Mouse (Mus musculus) left cerebral cortex, postnatal 25 days (tissue): ENCODE data around the gene Dennd2d. TPM values are rescaled to one million over a fixed set of nuclear protein-coding genes. Genes with fewer than 3 reads are reported as not detected.

Source experiments
- total RNA-seq, 2 experiments: library from RNA; stranded (reverse); gene quantifications; 2 replicates each; pipeline ENCODE4 v1.2.3; 2021

Gene Dennd2d
- total RNA-seq, 2 experiments from 2014 or later: 0.44 TPM; not detected in 1

Other genes starting within 250 kb of the Dennd2d start
- not detected for gene Chil6, start 76.2 kb upstream of the Dennd2d start, total RNA-seq
- 10 to 100 TPM; 35.7 to 37.3 TPM for gene Dram2, start 65.4 kb downstream of the Dennd2d start, total RNA-seq
- 10 to 100 TPM; 44.8 to 49.4 TPM for gene Cept1, start 65.4 kb downstream of the Dennd2d start, total RNA-seq
- gene Lrif1, start 202.6 kb downstream of the Dennd2d start, total RNA-seq: 10 to 100 TPM; 20.9 to 27.3 TPM